In the genomic region with DNA sequence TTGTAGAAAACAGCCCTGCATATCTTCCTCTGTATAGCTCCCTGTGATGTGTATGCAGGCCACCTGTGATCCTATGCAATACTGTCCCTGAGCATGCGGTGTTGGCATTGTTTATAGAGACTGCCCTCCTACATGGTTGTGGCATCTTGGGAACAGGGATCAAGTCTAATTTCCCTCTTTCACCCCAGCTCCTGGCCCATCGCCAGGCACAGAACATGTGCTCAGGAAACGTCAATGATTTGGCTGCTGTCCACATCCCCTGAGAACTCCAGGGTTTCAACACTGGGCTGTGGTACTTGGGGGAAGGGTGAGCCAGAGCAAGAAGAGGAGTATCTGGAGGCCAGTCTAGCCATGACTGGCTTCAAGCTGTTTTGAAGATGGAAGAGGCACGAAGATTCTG, we compare ENCODE assay signal across 8 mouse cellular contexts.
DNase-seq lines count a peak whose midpoint lies in the region; ATAC-seq and TF ChIP-seq lines count a peak whose summit lies in the region.

No protein-coding gene starts in this region.

- DNase-seq in liver, adult 2 months (ENCODE audit: extremely low read depth, low read depth, low spot score), result peak; percentile 85
- no peak for DNase-seq in liver, embryonic 11.5 days (ENCODE audit: low spot score)
- peak; percentile 83 for DNase-seq in adrenal gland, postnatal 14 days
- peak; percentile 73 to 79 for DNase-seq in kidney, postnatal 4 days
- DNase-seq in stomach, postnatal 0 days (ENCODE audit: low spot score), result peak; percentile 47
- no peak for DNase-seq in B cell, adult 2 months
- DNase-seq in c-Kit-positive CD71-positive TER-119-positive erythroid progenitor cells, embryonic 14.5 days (ENCODE audit: low spot score), result no peak

- TF ChIP-seq CTCF in liver, adult 2 months (IDR thresholded peaks at IDR 0.05; ENCODE audit: low read depth, low read length), result no peak
- TF ChIP-seq CTCF in stomach, postnatal 0 days (IDR thresholded peaks at IDR 0.05; ENCODE audit: low read depth), result no peak

- TF ChIP-seq POLR2A in liver, adult 2 months (IDR thresholded peaks at IDR 0.05; ENCODE audit: extremely low read depth, insufficient read depth, low read length), result no peak

- no peak overlapping the region for H3K9ac ChIP-seq in liver, adult 2 months (ENCODE audit: low read depth, low read length)
- no peak overlapping the region for H3K9ac ChIP-seq in liver, embryonic 11.5 days (ENCODE audit: low read depth, low read length)
- H3K9ac ChIP-seq in heart, embryonic 15.5 days, result no peak overlapping the region
- no peak overlapping the region for H3K9ac ChIP-seq in stomach, postnatal 0 days (ENCODE audit: low read length)

- H3K9me3 ChIP-seq in liver, embryonic 11.5 days (ENCODE audit: control insufficient read depth, low read length), result no peaks in the 10 kb centered on the region
- H3K9me3 ChIP-seq in heart, embryonic 15.5 days (replicated peaks), result no peaks in the 10 kb centered on the region
- H3K9me3 ChIP-seq in stomach, postnatal 0 days (ENCODE audit: control insufficient read depth, low read length), result no peaks in the 10 kb centered on the region

- H3K27ac ChIP-seq in liver, adult 2 months (replicated peaks; ENCODE audit: insufficient read depth, low read depth, low read length), result no peak overlapping the region
- H3K27ac ChIP-seq in liver, embryonic 11.5 days (ENCODE audit: low read depth, low read length), result no peak overlapping the region
- H3K27ac ChIP-seq in heart, embryonic 15.5 days, result no peak overlapping the region
- no peak overlapping the region for H3K27ac ChIP-seq in stomach, postnatal 0 days (replicated peaks)

- ATAC-seq in liver, embryonic 11.5 days (replicated peaks; ENCODE audit: low FRiP score), result no peak
- 0 out of 2 replicates have a peak, but pooled peaks have one; percentile 65 for ATAC-seq in heart, embryonic 15.5 days (replicated peaks; ENCODE audit: insufficient number of reproducible peaks, insufficient read depth, low FRiP score, low read depth)
- peak; percentile 63 for ATAC-seq in stomach, postnatal 0 days (ENCODE audit: low FRiP score, low TSS enrichment)

- 13% methylated on average over 4 of the region's 4 CpGs for WGBS in liver, adult 2 months
- 36% methylated on average over 4 of the region's 4 CpGs for WGBS in liver, embryonic 11.5 days
- 20% methylated on average over 4 of the region's 4 CpGs for WGBS in heart, embryonic 15.5 days
- WGBS in stomach, postnatal 0 days, result 27% methylated on average over 4 of the region's 4 CpGs

- no peak for TF ChIP-seq EP300 in stomach, postnatal 0 days (optimal IDR thresholded peaks at IDR 0.05)

- H3K4me3 ChIP-seq in liver, adult 2 months (ENCODE audit: insufficient read depth, low read depth, low read length), result no peak overlapping the region
- no peak overlapping the region for H3K4me3 ChIP-seq in liver, embryonic 11.5 days (ENCODE audit: low read depth, low read length)
- no peak overlapping the region for H3K4me3 ChIP-seq in heart, embryonic 15.5 days
- no peak overlapping the region for H3K4me3 ChIP-seq in stomach, postnatal 0 days (ENCODE audit: low read depth, low read length)

- H3K27me3 ChIP-seq in liver, adult 2 months (ENCODE audit: control insufficient read depth, insufficient read depth, low read length), result peaks cover 2% of the 10 kb centered on the region; the same call in 1 of the 2 replicates
- peaks cover 84% of the 10 kb centered on the region for H3K27me3 ChIP-seq in liver, embryonic 11.5 days (replicated peaks; ENCODE audit: control insufficient read depth, insufficient read depth, low read length)
- peaks cover 98% of the 10 kb centered on the region for H3K27me3 ChIP-seq in heart, embryonic 15.5 days
- no peaks in the 10 kb centered on the region; the same call in 1 of the 2 replicates for H3K27me3 ChIP-seq in stomach, postnatal 0 days (ENCODE audit: control insufficient read depth, insufficient read depth, low read length)

- no peaks in the 10 kb centered on the region for H3K79me2 ChIP-seq in liver, adult 2 months (ENCODE audit: control insufficient read depth, insufficient read depth, low read length)

- H3K36me3 ChIP-seq in liver, adult 2 months (ENCODE audit: control insufficient read depth, insufficient read depth, low read length), result no peaks in the 10 kb centered on the region
- H3K36me3 ChIP-seq in liver, embryonic 11.5 days (ENCODE audit: control insufficient read depth, insufficient read depth, low read length), result no peaks in the 10 kb centered on the region
- H3K36me3 ChIP-seq in heart, embryonic 15.5 days, result no peaks in the 10 kb centered on the region
- H3K36me3 ChIP-seq in stomach, postnatal 0 days (ENCODE audit: control insufficient read depth, insufficient read depth, low read length), result no peaks in the 10 kb centered on the region

- peaks cover 21% of the 10 kb centered on the region for H3K4me1 ChIP-seq in liver, adult 2 months (ENCODE audit: control insufficient read depth, insufficient read depth, low read length)
- no peaks in the 10 kb centered on the region for H3K4me1 ChIP-seq in liver, embryonic 11.5 days (replicated peaks; ENCODE audit: control insufficient read depth, insufficient read depth, low read length)
- H3K4me1 ChIP-seq in heart, embryonic 15.5 days (replicated peaks), result peaks cover 18% of the 10 kb centered on the region
- H3K4me1 ChIP-seq in stomach, postnatal 0 days (replicated peaks; ENCODE audit: control insufficient read depth, insufficient read depth), result peaks cover 4% of the 10 kb centered on the region; the same call in 1 of the 2 replicates

- no peak overlapping the region for H3K4me2 ChIP-seq in liver, embryonic 11.5 days
- H3K4me2 ChIP-seq in heart, embryonic 15.5 days, result no peak overlapping the region
- no peak overlapping the region for H3K4me2 ChIP-seq in stomach, postnatal 0 days (replicated peaks; ENCODE audit: low read depth)

Comparison
In these comparisons a context has a peak if more than half of its experiments do, and no peak if none do; other contexts are left out.
1. DNase-seq: peak in liver, adult 2 months (single experiment), adrenal gland, postnatal 14 days (single experiment), kidney, postnatal 4 days (2 of 2) and stomach, postnatal 0 days (single experiment); none in liver, embryonic 11.5 days (single experiment), B cell, adult 2 months (0 of 2) and c-Kit-positive CD71-positive TER-119-positive erythroid progenitor cells, embryonic 14.5 days (single experiment).